Mouse (Mus musculus) intestine, embryonic 16.5 days (tissue): ENCODE measurements around the gene Mapk1ip1. TPM values are rescaled to one million over a fixed set of nuclear protein-coding genes. Genes with fewer than 3 reads are reported as not detected.

ENCODE experiments used
- ATAC-seq: fragments of 200-750 bp; cut with Nextera tagmentation; 2 replicates; pipeline ENCODE4 v1.8.0; 2017; ENCODE audit warnings: moderate TSS enrichment, moderate library complexity
- H3K27ac ChIP-seq: fragments of 300-500 bp; sonication (generic); 2 replicates; pipeline ENCODE4 v1.5.1; 2014; ENCODE audit warnings: mild to moderate bottlenecking, low read length
- H3K27me3 ChIP-seq: fragments of 300-500 bp; sonication (generic); replicated peaks from 2 replicates; pipeline ENCODE4 v1.6.1; 2014; ENCODE audit warnings: low read length, control low read depth, mixed read lengths; ENCODE audit not compliant: control insufficient read depth, insufficient read depth
- H3K36me3 ChIP-seq: fragments of 300-500 bp; sonication (generic); 2 replicates; pipeline ENCODE4 v1.6.1; 2014; ENCODE audit warnings: low read length, control low read depth; ENCODE audit not compliant: control insufficient read depth, insufficient read depth
- H3K4me1 ChIP-seq: fragments of 300-500 bp; sonication (generic); 2 replicates; pipeline ENCODE4 v1.6.1; 2014; ENCODE audit warnings: low read length, control low read depth, mixed read lengths; ENCODE audit not compliant: control insufficient read depth, insufficient read depth
- H3K4me2 ChIP-seq: fragments of 300-500 bp; sonication (generic); 2 replicates; pipeline ENCODE4 v1.6.1; 2014; ENCODE audit warnings: low read depth, low read length, control low read depth
- H3K4me3 ChIP-seq: fragments of 300-500 bp; sonication (generic); 2 replicates; pipeline ENCODE4 v1.5.1; 2014; ENCODE audit warnings: mild to moderate bottlenecking, low read length
- H3K9ac ChIP-seq: fragments of 300-500 bp; sonication (generic); 2 replicates; pipeline ENCODE4 v1.6.1; 2014; ENCODE audit warnings: low read depth, low read length
- H3K9me3 ChIP-seq: fragments of 300-500 bp; sonication (generic); 2 replicates; pipeline ENCODE4 v1.6.1; 2016; ENCODE audit warnings: low read length, control low read depth; ENCODE audit not compliant: control insufficient read depth
- WGBS: fragments of 180-500 bp; shearing (Covaris S2); extraction: QIAGEN DNeasy Blood & Tissue Kit; methylation state at CpG from one replicate; pipeline ENCODE4 v1.1.7; 2014; 5-methylcytosine and 5-hydroxymethylcytosine counted together
- polyA plus RNA-seq: library from polyadenylated mRNA; unstranded; fragments of >200 nt; fragmentation: Nextera tagmentation; extraction: Ambion mirVana; gene quantifications from 2 replicates; pipeline ENCODE4 v1.2.1, GENCODE M21; 2015

Gene Mapk1ip1
- polyA plus RNA-seq, 1 experiment from 2014 or later: 13.8 TPM

DNA sequence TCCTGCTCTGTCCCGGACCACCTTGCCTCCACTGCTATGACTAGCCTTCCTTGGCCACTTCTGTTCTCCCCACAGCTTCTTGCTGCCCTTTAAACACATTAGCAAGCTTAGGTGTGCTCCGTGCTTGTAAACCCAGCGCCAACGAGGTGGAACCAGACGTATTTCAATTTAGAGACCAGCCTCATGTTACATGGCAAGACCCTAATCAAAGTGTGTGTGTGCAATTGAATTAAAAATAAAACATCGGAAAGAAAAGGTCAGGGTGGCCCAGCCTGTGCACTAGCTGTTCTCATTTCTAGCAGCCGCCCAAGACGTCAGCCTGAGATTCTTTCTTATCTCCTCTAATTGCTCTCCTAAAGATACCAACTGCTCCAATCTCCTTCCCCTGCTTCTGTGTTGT, 962 bp downstream of the Mapk1ip1 start:
- H3K9me3 ChIP-seq: no peaks in the 10 kb centered on the region
- no peaks in the 10 kb centered on the region for H3K36me3 ChIP-seq
- 0 out of 2 replicates have a peak overlapping the region, but pooled peaks have one; percentile 24 for H3K9ac ChIP-seq
- no peaks in the 10 kb centered on the region for H3K27me3 ChIP-seq
- H3K4me1 ChIP-seq: peaks cover 25% of the 10 kb centered on the region
- H3K27ac ChIP-seq: peak overlapping the region; percentile 97; the same call in 1 of the 2 replicates
- peak; percentile 5; the same call in 1 of the 2 replicates for ATAC-seq
- peak overlapping the region; percentile 56 for H3K4me2 ChIP-seq
- peak overlapping the region; percentile 98 for H3K4me3 ChIP-seq
- WGBS: 30% methylated on average over 8 of the region's 8 CpGs

DNA sequence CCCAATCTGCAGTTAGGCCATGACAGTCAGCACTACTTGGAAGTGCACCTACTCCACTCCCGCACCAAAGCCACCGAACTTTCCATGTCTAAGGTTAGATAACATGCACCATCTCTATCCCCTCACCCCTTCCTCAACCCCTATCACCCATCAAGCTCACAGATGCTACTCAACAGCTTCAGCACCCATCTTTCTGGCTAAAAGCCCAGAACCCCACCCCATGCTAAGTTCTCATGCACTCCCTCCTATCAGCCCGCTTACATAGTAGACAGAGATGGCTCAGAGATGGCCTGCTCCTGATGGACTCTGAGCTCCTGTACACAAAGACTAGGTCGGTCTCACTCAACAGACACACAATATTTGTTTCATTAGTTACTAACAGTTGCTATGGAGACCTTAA, 2.7 kb downstream of the Mapk1ip1 start:
- no peak overlapping the region for H3K4me2 ChIP-seq
- H3K27me3 ChIP-seq: no peaks in the 10 kb centered on the region
- no peak overlapping the region for H3K27ac ChIP-seq
- peaks cover 23% of the 10 kb centered on the region for H3K4me1 ChIP-seq
- no peak overlapping the region for H3K4me3 ChIP-seq
- WGBS: 83% methylated on average over 4 of the region's 4 CpGs
- no peaks in the 10 kb centered on the region for H3K9me3 ChIP-seq
- ATAC-seq: no peak
- no peak overlapping the region for H3K9ac ChIP-seq
- no peaks in the 10 kb centered on the region for H3K36me3 ChIP-seq

GRCm38 (mm10) chr7:138841436-138842151, 4.5 kb downstream of the Mapk1ip1 start:
- H3K4me1 ChIP-seq: peaks cover 12% of the 10 kb centered on the region
- no peak overlapping the region for H3K4me2 ChIP-seq
- no peaks in the 10 kb centered on the region for H3K9me3 ChIP-seq
- H3K27ac ChIP-seq: no peak overlapping the region
- H3K27me3 ChIP-seq: no peaks in the 10 kb centered on the region
- no peak for ATAC-seq
- H3K36me3 ChIP-seq: no peaks in the 10 kb centered on the region
- WGBS: 66% methylated on average over 3 of the region's 3 CpGs
- no peak overlapping the region for H3K9ac ChIP-seq
- H3K4me3 ChIP-seq: no peak overlapping the region

GRCm38 (mm10) chr7:138840594-138841021, 5.5 kb downstream of the Mapk1ip1 start:
- Histone ChIP-seq H3K4me1 (peaks cover 12% of the 10 kb centered on the region), H3K36me3 (0 out of 2 replicates have a peak, but pooled peaks cover 3% of the 10 kb centered on the region), H3K9ac (no peak overlapping the region), H3K4me3 (no peak overlapping the region), H3K27ac (no peak overlapping the region), H3K27me3 (no peaks in the 10 kb centered on the region), H3K9me3 (no peaks in the 10 kb centered on the region), H3K4me2 (no peak overlapping the region)
- ATAC-seq: peak; percentile 31; the same call in 1 of the 2 replicates
- WGBS: 32% methylated on average over 4 of the region's 4 CpGs

- no peak overlapping the region for H3K4me3 ChIP-seq
- ATAC-seq: no peak
- H3K27me3 ChIP-seq: no peaks in the 10 kb centered on the region
- H3K4me2 ChIP-seq: no peak overlapping the region
- 0 out of 2 replicates have a peak, but pooled peaks cover 3% of the 10 kb centered on the region for H3K36me3 ChIP-seq
- no peak overlapping the region for H3K27ac ChIP-seq
- H3K9ac ChIP-seq: no peak overlapping the region
- WGBS: 88% methylated on average over 3 of the region's 3 CpGs
- no peaks in the 10 kb centered on the region for H3K4me1 ChIP-seq
- H3K9me3 ChIP-seq: no peaks in the 10 kb centered on the region
Measured at GRCm38 (mm10) chr7:138835028-138835427, 11.0 kb downstream of the Mapk1ip1 start.

DNA sequence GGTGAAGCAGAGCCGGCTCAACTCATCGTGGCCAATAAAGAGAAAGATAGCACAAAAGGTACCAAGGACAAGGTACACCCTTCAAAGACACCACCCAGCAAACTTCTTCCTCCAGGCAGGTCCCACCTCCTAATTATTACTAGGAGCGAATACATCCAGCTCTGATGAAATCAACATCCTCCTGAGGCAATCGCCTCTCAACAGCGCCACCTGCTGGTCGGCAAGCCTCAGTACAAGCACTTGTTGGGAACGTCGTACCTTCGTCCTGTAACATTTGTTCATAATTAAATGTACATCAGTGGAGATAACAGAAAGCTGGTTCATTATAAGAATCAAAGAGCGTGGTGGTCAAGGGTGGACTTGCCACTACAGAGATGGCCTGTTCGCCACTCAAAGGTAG, 18.3 kb downstream of the Mapk1ip1 start:
- H3K27ac ChIP-seq: no peak overlapping the region
- 14% methylated on average over 11 of the region's 11 CpGs for WGBS
- no peak overlapping the region for H3K9ac ChIP-seq
- no peak for ATAC-seq
- no peak overlapping the region for H3K4me3 ChIP-seq
- no peaks in the 10 kb centered on the region for H3K4me1 ChIP-seq
- no peaks in the 10 kb centered on the region for H3K9me3 ChIP-seq
- H3K4me2 ChIP-seq: no peak overlapping the region
- no peaks in the 10 kb centered on the region for H3K36me3 ChIP-seq
- no peaks in the 10 kb centered on the region for H3K27me3 ChIP-seq

DNA sequence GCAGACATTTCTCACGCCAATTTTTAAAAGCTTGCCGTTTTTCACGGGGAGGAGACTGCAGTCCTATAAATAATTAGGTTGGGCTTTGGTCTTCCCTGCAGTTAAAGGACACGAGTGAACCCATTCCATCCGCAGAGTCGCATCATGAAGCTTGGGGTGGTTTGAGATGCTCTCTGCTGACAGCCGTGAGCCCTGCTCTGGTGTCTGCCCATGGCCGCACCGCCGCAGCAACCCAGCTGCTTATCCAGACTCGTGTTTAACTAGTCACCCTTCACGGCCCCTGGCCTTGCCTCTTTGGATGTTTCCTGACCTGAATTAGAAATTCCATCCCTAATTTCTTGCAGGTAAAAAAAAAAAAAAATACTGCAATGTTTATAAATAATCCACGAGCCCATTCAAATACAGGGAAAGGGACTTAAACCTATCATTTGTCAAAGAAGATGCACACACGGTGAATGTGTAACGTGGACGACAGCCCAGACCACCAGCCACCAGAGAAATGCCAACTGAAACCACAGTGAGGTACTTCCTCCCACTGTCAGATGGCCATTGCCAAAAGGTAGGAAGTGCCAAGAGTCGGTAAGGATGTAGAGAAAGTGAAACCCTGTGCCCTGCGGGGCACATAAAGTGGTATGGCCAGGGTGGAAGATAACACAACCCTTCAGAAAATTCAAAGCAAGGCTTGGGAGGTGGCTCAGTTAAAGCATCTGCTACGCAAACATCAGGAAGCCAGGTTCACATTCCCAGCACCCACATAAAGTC, 20.9 kb downstream of the Mapk1ip1 start:
- Histone ChIP-seq H3K27me3 (no peaks in the 10 kb centered on the region), H3K9me3 (no peaks in the 10 kb centered on the region), H3K4me3 (no peak overlapping the region), H3K27ac (no peak overlapping the region), H3K36me3 (no peaks in the 10 kb centered on the region), H3K4me1 (no peaks in the 10 kb centered on the region), H3K4me2 (no peak overlapping the region), H3K9ac (no peak overlapping the region)
- WGBS: 74% methylated on average over 19 of the region's 19 CpGs
- ATAC-seq: no peak

DNA sequence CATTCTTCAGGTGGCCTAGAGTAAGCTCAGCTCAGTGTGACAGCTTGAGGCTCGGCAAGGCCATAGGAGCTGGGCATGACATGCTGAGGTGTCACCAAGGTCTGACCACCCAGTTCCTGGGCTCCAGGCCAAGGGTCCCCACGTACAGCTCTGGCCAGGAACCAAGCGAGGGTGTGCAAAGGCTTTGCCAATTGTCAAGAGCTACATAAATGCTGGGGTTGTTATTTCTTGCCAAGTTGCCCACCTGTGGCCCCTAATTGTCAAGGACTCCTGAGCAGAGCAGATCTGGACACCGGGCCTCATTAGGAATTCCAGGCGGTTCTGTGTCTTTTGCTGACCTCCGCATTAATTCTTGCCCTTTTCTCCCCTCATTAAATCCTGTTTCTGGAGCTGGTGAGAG, 21.6 kb downstream of the Mapk1ip1 start:
- Histone ChIP-seq H3K9me3 (no peaks in the 10 kb centered on the region), H3K4me1 (no peaks in the 10 kb centered on the region), H3K27me3 (no peaks in the 10 kb centered on the region), H3K4me2 (no peak overlapping the region), H3K27ac (no peak overlapping the region), H3K9ac (no peak overlapping the region), H3K36me3 (no peaks in the 10 kb centered on the region), H3K4me3 (no peak overlapping the region)
- no peak for ATAC-seq
- WGBS: 80% methylated on average over 6 of the region's 6 CpGs

GRCm38 (mm10) chr7:138818314-138818713, 27.8 kb downstream of the Mapk1ip1 start:
- no peaks in the 10 kb centered on the region for H3K9me3 ChIP-seq
- H3K27ac ChIP-seq: no peak overlapping the region
- H3K4me3 ChIP-seq: no peak overlapping the region
- no peak for ATAC-seq
- no peaks in the 10 kb centered on the region for H3K4me1 ChIP-seq
- H3K9ac ChIP-seq: no peak overlapping the region
- no peaks in the 10 kb centered on the region for H3K27me3 ChIP-seq
- H3K36me3 ChIP-seq: no peaks in the 10 kb centered on the region
- no peak overlapping the region for H3K4me2 ChIP-seq
- 60% methylated on average over 4 of the region's 4 CpGs for whole genome bisulfite sequencing
